Mouse (Mus musculus) lung, embryonic 15.5 days (tissue): ENCODE measurements around the gene Iqcf3. TPM values are rescaled to one million over a fixed set of nuclear protein-coding genes. Genes with fewer than 3 reads are reported as not detected.
A peak's percentile ranks its signal among the peaks of the same experiment; 100 is the strongest.

Experiments used
- ATAC-seq: fragments of 200-750 bp; cut with Nextera tagmentation; 2 replicates; pipeline ENCODE4 v1.8.0; 2017; ENCODE audit warnings: moderate number of reproducible peaks, borderline replicate concordance; ENCODE audit not compliant: low FRiP score, low TSS enrichment; ENCODE audit errors: extremely low read depth
- H3K27ac ChIP-seq: fragments of 300-500 bp; sonication (generic); 2 replicates; pipeline ENCODE4 v1.5.1; 2015; ENCODE audit warnings: moderate library complexity, mild to moderate bottlenecking, inconsistent platforms
- H3K27me3 ChIP-seq: fragments of 300-500 bp; sonication (generic); 2 replicates; pipeline ENCODE4 v1.6.1; 2015; ENCODE audit warnings: inconsistent platforms
- H3K36me3 ChIP-seq: fragments of 300-500 bp; sonication (generic); 2 replicates; pipeline ENCODE4 v1.6.1; 2015; ENCODE audit warnings: inconsistent platforms
- H3K4me1 ChIP-seq: fragments of 300-500 bp; sonication (generic); 2 replicates; pipeline ENCODE4 v1.6.1; 2015; ENCODE audit warnings: inconsistent platforms
- H3K4me2 ChIP-seq: fragments of 300-500 bp; sonication (generic); 2 replicates; pipeline ENCODE4 v1.6.1; 2015; ENCODE audit warnings: inconsistent platforms, mild to moderate bottlenecking, moderate library complexity
- H3K4me3 ChIP-seq: fragments of 300-500 bp; sonication (generic); 2 replicates; pipeline ENCODE4 v1.5.1; 2015; ENCODE audit warnings: mild to moderate bottlenecking, inconsistent platforms
- H3K9ac ChIP-seq: fragments of 300-500 bp; sonication (generic); 2 replicates; pipeline ENCODE4 v1.6.1; 2015; ENCODE audit warnings: inconsistent platforms
- H3K9me3 ChIP-seq: fragments of 300-500 bp; sonication (generic); 2 replicates; pipeline ENCODE4 v1.6.1; 2016; ENCODE audit warnings: inconsistent platforms
- WGBS: fragments of 180-500 bp; shearing (Covaris S2); methylation state at CpG from one replicate; pipeline ENCODE4 v1.1.7; 2015; 5-methylcytosine and 5-hydroxymethylcytosine counted together
- polyA plus RNA-seq: library from polyadenylated mRNA; unstranded; fragments of >200 nt; fragmentation: Nextera tagmentation; extraction: Ambion mirVana; gene quantifications from 2 replicates; pipeline ENCODE4 v1.2.1, GENCODE M21; 2015

Gene Iqcf3
- polyA plus RNA-seq, 1 experiment from 2014 or later = not detected

DNA sequence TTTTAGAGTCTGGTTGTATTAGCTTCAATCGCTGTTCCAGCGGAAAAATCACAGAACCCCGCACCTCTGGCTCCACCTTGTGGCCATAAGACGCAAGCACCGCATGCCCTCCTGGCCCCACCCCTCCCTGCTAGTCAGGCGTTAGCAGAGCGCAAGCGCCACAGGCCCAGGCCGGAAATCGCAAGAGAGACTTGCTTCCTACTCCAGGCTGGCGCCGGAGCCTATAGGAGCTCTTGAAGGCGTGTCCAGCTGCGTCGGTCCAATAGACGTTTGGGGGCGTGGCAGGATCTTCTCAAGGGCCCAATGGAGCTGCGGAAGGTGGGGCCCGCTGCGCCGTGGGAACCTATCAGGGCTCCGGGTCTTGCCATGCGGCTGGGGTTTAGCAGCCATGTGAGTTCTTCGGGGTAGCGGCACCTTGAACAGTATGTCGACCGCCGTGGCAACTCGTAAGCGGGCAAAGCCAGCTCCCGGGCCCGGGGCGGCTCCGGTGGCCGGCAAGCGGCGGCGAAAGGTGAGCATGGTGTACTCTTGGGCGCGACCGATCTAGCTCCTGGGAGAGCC lies 84.4 kb downstream of the Iqcf3 start, which contains the start of gene Parp3:
Gene Parp3 (minus strand): TSS at position 26 of the 561 bp plus-strand sequence.
- no peaks in the 10 kb centered on the region for H3K27me3 ChIP-seq

DNA sequence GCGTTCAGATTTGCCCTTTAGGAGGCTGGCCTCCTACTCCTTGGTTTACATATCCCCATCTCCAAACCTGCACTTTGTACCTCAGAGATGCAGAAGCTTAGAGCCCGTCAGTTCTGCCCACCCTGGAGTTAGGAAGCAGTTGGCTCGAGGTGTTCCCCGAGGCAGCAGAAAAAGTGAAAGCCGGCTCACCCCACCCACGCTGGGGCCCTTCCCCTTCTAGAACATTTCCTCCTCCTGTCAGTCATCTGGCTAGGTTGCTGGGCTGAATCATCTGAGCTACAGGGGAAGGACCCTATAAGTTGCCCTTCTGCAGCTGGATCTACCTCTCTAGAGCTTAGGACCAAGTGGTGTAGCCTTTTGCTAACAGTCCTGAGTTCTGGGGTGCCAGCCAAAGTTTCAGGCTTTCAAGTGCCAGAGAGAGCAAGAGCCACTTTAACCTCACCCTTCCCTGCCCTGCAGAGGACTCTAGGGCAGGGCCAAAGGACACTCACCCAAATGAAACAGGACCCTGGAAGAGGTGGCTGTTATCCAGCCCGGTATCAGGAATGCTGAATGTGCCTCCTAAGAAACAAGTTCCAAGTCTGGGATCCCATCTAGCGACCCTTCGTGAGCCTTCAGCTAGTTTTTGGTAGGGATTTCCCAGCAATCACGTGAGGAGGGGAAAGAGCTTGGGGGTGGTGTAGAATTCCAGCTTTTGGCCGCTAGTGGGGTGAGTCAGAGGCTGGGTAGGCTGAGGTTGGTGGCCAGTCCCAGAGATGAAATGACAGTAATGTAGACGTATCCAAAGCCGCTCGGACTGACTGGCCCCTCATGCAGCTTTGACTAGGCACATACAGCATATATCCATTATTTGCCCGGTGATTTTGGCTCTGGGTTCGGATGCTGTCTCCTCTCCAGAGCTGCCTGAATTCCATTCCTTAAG lies 85.2 kb downstream of the Iqcf3 start:
- Histone ChIP-seq H3K9ac (peak overlapping the region; percentile 23), H3K27me3 (no peaks in the 10 kb centered on the region), H3K27ac (peak overlapping the region; percentile 76), H3K9me3 (no peaks in the 10 kb centered on the region), H3K4me3 (peak overlapping the region; percentile 74), H3K4me2 (peak overlapping the region; percentile 48), H3K4me1 (peaks cover 59% of the 10 kb centered on the region), H3K36me3 (0 out of 2 replicates have a peak, but pooled peaks cover 7% of the 10 kb centered on the region)
- 24% methylated on average over 16 of the region's 16 CpGs for WGBS
- ATAC-seq = peak; percentile 30

More for the DNA sequence above, 84.4 kb downstream of the Iqcf3 start, which contains the start of gene Parp3:
- Histone ChIP-seq H3K4me1 (peaks cover 53% of the 10 kb centered on the region), H3K27ac (peak within 1 kb of the TSS; percentile 76), H3K36me3 (peaks cover 9% of the 10 kb centered on the region; the same call in 1 of the 2 replicates), H3K9ac (peak within 1 kb of the TSS; percentile 57), H3K9me3 (no peaks in the 10 kb centered on the region), H3K4me2 (peak within 1 kb of the TSS; percentile 93), H3K4me3 (peak within 1 kb of the TSS; percentile 74)
- ATAC-seq = peak; percentile 97
- WGBS = under 1% methylated on average over 41 of the region's 41 CpGs

DNA sequence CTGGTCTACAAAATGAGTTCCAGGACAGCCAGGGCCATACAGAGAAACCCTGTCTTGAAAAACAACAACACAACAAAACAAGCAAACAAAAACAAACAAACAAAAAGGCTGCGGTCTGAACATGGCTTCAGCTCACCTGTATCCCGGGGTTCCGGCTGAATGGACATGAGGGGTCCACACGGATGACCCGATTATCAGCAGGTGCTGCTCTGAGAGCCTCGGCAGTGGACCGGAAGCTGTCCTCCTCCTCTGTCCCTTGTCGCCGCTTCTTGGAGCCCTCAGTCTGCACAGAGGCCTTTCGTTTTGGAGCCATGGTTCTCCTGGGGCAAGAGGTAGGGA lies 85.8 kb downstream of the Iqcf3 start, which contains the start of gene Rrp9:
Gene Rrp9 (plus strand): TSS at position 301 of the 339 bp plus-strand sequence.
- Histone ChIP-seq H3K36me3 (0 out of 2 replicates have a peak, but pooled peaks cover under 1% of the 10 kb centered on the region), H3K4me2 (peak within 1 kb of the TSS; percentile 48), H3K9ac (peak within 1 kb of the TSS; percentile 23), H3K4me1 (peaks cover 59% of the 10 kb centered on the region), H3K27me3 (no peaks in the 10 kb centered on the region), H3K4me3 (peak within 1 kb of the TSS; percentile 74), H3K9me3 (no peaks in the 10 kb centered on the region), H3K27ac (peak within 1 kb of the TSS; percentile 76)
- no peak for ATAC-seq
- WGBS = 76% methylated on average over 10 of the region's 10 CpGs

DNA sequence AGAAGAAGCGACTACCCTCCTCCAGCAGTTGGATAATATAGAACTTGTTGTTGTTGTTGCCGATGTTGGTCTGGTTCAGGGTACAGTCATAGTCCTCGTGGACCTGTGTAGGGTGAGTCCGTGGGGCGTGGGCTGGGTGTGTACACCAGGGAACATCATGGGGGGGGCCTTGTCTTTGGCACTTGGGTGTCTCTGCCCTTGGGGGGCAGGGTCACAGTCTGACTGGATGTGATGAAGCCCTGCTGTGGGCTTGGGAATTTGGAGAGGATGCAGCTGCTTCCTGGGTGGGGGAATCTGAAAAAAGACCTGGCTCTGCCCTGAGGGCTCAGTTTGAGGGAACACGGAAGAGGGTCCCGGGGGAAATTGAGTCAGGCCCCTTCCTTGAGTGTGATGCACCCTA lies 86.4 kb downstream of the Iqcf3 start:
- H3K4me3 ChIP-seq = no peak overlapping the region
- H3K27ac ChIP-seq = no peak overlapping the region
- no peaks in the 10 kb centered on the region for H3K27me3 ChIP-seq
- ATAC-seq = no peak
- peaks cover 59% of the 10 kb centered on the region for H3K4me1 ChIP-seq
- no peaks in the 10 kb centered on the region for H3K9me3 ChIP-seq
- H3K4me2 ChIP-seq = 0 out of 2 replicates have a peak overlapping the region, but pooled peaks have one; percentile 26
- 61% methylated on average over 7 of the region's 7 CpGs for WGBS
- H3K36me3 ChIP-seq = no peaks in the 10 kb centered on the region
- H3K9ac ChIP-seq = no peak overlapping the region

DNA sequence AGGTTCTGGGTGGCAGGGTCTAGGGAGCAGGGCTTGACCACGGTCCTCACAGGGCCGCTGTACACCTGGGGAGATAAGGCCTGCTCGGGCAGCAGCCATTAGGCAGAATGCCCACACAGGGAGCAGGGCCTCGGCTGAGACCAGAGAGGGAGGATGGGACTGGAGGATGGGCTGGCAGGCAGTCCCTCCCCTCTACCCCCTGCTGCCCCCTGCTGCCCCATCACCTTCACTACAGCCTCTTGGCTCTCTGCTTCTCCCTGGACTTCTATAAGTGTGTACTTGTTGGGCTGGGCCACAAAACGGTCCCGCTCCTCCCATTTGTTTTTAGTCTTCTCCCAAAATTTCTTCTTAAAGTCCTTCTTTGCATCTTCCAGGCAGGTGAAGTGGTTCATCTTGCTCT lies 87.0 kb downstream of the Iqcf3 start:
- Histone ChIP-seq H3K9ac (no peak overlapping the region), H3K4me1 (peaks cover 59% of the 10 kb centered on the region), H3K27me3 (no peaks in the 10 kb centered on the region), H3K4me2 (peak overlapping the region; percentile 26; the same call in 1 of the 2 replicates), H3K36me3 (no peaks in the 10 kb centered on the region), H3K9me3 (no peaks in the 10 kb centered on the region), H3K27ac (no peak overlapping the region), H3K4me3 (no peak overlapping the region)
- WGBS = 5% methylated on average over 6 of the region's 6 CpGs
- ATAC-seq = no peak

DNA sequence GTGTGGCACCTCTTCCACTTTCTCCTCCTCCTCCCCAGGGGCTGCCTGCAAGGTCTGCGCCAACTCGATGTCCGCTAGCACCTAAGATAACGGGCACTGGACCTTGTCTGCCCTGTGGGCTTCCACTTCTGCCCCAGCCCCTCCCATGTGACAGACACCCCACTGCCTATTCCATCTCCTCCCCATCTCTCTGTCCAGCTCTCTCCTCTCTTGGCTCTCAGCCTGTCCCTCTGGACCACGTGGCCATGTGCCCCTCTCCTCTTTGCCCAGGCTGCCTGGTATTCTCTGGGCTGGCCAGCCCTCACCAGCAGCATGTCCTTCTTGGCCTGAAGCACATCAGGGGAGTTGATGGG lies 87.7 kb downstream of the Iqcf3 start:
- Histone ChIP-seq H3K9me3 (no peaks in the 10 kb centered on the region), H3K9ac (no peak overlapping the region), H3K36me3 (no peaks in the 10 kb centered on the region), H3K27me3 (no peaks in the 10 kb centered on the region), H3K4me1 (peaks cover 58% of the 10 kb centered on the region), H3K4me2 (no peak overlapping the region), H3K4me3 (no peak overlapping the region), H3K27ac (no peak overlapping the region)
- WGBS = 77% methylated on average over 5 of the region's 5 CpGs
- no peak for ATAC-seq

DNA sequence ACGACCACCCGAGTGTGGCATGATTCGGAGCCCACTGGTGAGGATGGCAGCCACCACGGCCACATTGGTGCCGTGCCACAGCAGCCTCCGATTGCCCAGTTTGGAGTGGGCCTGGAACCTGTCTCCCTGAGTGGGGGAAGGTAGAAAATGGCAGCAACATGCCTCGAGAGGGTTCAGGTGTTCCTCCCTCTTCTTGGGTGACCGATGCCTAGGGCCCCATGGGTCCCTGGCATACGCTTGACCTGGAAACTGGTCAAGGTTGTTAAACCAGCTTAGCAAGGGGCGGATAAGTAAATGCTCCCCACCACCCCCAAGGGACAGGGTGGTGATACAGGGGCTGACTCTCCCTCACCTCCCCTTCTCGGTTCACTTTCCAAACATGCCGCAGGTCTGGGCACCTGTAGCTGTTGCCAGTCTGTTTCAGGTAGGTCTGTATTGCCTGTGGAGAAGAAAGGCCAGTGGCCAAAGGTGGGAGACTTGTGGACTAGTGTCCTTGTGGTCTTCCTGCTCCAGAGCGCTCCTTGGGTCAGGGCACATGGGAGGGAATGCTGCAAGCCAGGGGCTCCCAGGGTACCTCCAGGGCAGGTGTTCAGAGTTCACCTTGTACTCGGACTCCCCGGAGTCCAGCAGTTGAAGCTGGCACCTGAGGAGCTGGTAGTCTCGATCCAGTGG lies 88.2 kb downstream of the Iqcf3 start:
- no peak overlapping the region for H3K9ac ChIP-seq
- H3K4me3 ChIP-seq = no peak overlapping the region
- no peaks in the 10 kb centered on the region for H3K27me3 ChIP-seq
- H3K4me2 ChIP-seq = no peak overlapping the region
- 83% methylated on average over 16 of the region's 16 CpGs for WGBS
- no peak overlapping the region for H3K27ac ChIP-seq
- ATAC-seq = no peak
- peaks cover 52% of the 10 kb centered on the region for H3K4me1 ChIP-seq
- no peaks in the 10 kb centered on the region for H3K9me3 ChIP-seq
- no peaks in the 10 kb centered on the region for H3K36me3 ChIP-seq

DNA sequence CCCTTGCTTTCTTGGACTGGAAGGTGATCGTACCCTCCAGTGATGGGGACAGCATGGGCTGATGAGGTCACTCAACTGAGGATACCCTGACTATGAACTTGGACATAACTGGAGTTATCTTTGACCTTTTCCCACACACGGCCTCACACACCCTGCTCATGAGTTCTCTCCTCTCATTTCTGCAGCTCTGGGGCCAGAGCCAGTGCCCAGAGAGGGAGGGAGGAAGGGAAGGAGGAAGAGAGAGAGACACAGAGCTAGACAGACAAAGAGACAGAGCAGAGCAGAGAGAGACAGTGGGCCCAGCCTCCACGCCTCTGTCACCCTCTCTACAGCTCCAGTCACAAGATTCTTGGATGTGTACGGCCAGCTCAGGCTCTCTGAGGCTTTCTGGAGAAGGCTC lies 89.1 kb downstream of the Iqcf3 start:
- WGBS = 55% methylated on average over 4 of the region's 4 CpGs
- peaks cover 45% of the 10 kb centered on the region for H3K4me1 ChIP-seq
- peak overlapping the region; percentile 30; the same call in 1 of the 2 replicates for H3K27ac ChIP-seq

DNA sequence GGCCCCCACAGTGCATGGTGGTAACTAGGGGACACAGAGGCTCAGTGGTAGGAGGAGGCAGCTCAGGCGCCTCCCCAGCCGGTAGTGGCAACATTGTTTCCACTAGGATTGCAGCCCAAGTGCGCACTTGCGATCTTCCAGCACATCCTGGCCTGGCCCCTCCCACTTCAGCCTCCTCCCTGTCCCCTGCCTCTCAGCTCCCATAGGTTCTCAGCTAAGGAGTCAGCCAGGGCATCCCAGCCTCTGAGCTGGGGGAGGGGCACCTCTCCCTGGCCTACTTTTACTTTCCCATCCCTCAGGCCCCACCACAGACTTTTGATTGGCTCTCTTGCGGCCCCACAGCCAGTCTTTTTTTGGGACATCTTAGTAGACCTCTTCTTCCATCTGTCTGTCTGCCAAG lies 89.5 kb downstream of the Iqcf3 start:
- Histone ChIP-seq H3K27ac (0 out of 2 replicates have a peak overlapping the region, but pooled peaks have one; percentile 30), H3K4me1 (peaks cover 45% of the 10 kb centered on the region), H3K27me3 (no peaks in the 10 kb centered on the region), H3K36me3 (no peaks in the 10 kb centered on the region), H3K9ac (no peak overlapping the region; the same call in 1 of the 2 replicates), H3K9me3 (no peaks in the 10 kb centered on the region), H3K4me3 (no peak overlapping the region), H3K4me2 (peak overlapping the region; percentile 40)
- 10% methylated on average over 5 of the region's 5 CpGs for WGBS
- ATAC-seq = peak; percentile 13; the same call in 1 of the 2 replicates

More for the DNA sequence above, 89.1 kb downstream of the Iqcf3 start:
- Histone ChIP-seq H3K27me3 (no peaks in the 10 kb centered on the region), H3K4me3 (no peak overlapping the region), H3K36me3 (no peaks in the 10 kb centered on the region), H3K9me3 (no peaks in the 10 kb centered on the region), H3K9ac (no peak overlapping the region), H3K4me2 (peak overlapping the region; percentile 40; the same call in 1 of the 2 replicates)
- no peak for ATAC-seq

DNA sequence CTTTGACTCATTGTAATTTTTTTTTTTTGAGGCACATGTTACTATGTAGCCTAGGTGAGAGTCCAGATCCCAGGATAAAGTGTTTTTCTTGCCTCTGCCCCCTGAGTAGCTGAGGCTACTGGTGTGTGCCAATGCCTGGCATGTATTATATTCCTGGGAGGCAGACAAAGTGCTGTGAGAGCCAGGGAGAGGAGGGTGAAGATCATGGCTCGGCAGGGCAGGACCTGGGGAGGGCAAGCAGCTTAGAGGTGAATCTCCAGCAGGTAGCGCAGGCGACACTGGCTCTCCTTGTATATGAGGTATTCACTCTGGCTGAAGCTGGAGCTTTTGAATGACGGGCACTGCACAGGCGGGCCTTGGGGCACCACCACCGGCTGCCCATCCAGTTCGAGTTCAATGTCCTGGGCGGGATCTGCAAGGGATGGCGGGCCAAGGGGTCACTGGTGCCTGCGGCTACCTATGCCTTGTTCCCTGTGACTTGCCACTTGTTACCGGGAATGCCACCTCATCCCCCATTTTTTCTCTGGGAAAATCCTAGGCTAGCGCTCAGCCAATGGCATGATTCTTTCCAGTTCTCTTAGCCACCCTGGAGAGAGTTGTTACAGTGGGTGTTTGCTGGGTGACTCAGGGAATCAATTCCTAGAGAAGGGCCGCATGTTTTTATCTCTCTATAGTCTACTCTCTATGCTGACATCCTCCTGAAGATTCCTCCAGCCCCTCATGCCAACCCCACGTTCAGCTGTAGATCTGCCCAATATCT lies 90.3 kb downstream of the Iqcf3 start:
- no peak overlapping the region for H3K4me3 ChIP-seq
- peak overlapping the region; percentile 40 for H3K4me2 ChIP-seq
- H3K9ac ChIP-seq = no peak overlapping the region; the same call in 1 of the 2 replicates
- no peak for ATAC-seq
- no peak overlapping the region for H3K27ac ChIP-seq
- H3K9me3 ChIP-seq = no peaks in the 10 kb centered on the region
- no peaks in the 10 kb centered on the region for H3K36me3 ChIP-seq
- 71% methylated on average over 13 of the region's 14 CpGs for WGBS
- H3K4me1 ChIP-seq = peaks cover 40% of the 10 kb centered on the region
- no peaks in the 10 kb centered on the region for H3K27me3 ChIP-seq

DNA sequence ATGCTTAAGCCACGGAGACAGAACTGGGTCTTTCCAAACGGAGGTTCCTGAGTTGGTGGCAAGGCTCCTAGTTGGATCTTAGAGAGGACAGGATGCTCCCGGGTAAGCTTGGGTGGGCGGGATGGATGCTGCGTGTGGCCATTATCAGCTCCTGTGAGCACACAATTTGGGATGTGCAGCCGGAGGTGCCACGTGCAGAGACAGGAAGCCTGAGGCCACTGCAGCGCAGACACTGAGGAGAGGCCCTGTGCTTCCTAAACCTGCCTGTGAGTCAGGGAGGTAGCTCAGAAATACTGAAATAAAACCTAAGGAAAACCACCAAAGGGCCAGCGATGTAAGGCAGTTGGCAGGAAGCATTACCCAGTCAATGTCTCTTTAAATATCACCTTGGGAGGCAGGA lies 91.7 kb downstream of the Iqcf3 start:
- H3K36me3 ChIP-seq = no peaks in the 10 kb centered on the region
- no peak for ATAC-seq
- H3K9me3 ChIP-seq = no peaks in the 10 kb centered on the region
- no peak overlapping the region for H3K9ac ChIP-seq
- no peak overlapping the region for H3K4me2 ChIP-seq
- no peak overlapping the region for H3K4me3 ChIP-seq
- 59% methylated on average over 9 of the region's 9 CpGs for whole genome bisulfite sequencing
- H3K27ac ChIP-seq = no peak overlapping the region
- peaks cover 34% of the 10 kb centered on the region for H3K4me1 ChIP-seq
- 0 out of 2 replicates have a peak, but pooled peaks cover 7% of the 10 kb centered on the region for H3K27me3 ChIP-seq
